Mouse (Mus musculus) adrenal gland, postnatal 25 days (tissue): ENCODE measurements around the gene Cd72. TPM values are rescaled to one million over a fixed set of nuclear protein-coding genes. Genes with fewer than 3 reads are reported as not detected.
A peak's percentile ranks its signal among the peaks of the same experiment; 100 is the strongest.

Source experiments
- DNase-seq: peaks from one replicate; pipeline ENCODE4 v3.0.0; 2021; ENCODE audit warnings: mixed read lengths
- total RNA-seq: library from RNA; stranded (reverse); gene quantifications from 2 replicates; pipeline ENCODE4 v1.2.3, GENCODE M21; 2021

Gene Cd72
- total RNA-seq, 1 experiment from 2014 or later, result 2.9 TPM

DNA sequence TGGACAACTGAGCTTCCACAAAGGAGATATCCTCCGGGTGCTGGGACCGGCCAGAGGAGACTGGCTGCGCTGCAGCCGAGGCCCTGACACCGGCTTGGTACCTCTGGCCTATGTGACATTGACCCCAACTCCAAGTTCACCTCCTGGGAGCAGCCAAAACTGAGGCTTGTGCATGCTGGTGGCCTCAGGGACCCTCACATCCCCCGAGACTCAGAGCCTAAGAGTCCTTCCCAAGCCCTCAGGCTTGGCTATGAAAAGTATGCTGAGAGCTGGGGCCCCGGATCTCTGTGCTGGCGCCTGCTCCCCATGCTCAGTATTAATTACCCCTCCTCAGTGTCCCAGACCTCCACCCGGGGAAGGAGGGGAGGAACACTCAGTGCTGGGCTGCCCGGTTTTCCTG, 27.9 kb downstream of the Cd72 start:
- no peak for DNase-seq

DNA sequence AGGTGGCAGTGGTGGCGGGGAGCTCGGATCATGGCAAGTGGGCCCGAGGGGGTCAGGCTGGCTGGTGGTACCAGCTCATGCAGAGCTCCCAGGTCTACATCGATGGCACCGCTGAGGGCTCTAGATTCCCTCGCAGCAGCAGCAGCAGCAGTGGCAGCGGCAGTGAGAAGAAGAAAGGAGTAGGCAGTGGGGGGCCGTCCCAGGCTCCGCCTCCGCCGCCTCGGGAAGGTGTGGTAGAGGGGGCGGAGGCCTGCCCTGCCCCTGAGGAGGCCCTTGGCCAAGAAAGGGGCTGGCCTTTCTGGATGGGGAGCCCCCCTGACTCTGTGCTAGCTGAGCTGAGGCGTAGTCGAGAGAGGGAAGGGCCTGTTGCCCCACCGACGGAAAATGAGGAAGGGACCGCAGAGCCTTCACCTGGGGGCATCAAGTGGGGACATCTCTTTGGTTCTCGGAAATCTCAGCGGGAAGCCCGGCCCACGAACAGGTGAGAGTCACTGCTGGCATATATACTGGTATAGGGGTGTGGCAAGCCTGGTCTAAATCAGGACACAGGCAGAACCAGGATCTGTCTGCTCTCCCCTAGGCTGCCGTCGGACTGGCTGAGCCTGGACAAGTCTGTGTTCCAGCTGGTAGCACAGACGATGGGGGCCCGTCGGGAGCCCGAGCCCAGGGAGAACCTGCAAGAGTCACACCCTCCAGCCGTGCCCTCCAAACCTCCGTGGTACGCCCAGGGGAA, 28.6 kb downstream of the Cd72 start:
- no peak for DNase-seq

- DNase-seq, result no peak
Observed at GRCm38 (mm10) chr4:43425197-43425596, 29.2 kb downstream of the Cd72 start.

GRCm38 (mm10) chr4:43424072-43424471, 30.4 kb downstream of the Cd72 start:
- no peak for DNase-seq

DNA sequence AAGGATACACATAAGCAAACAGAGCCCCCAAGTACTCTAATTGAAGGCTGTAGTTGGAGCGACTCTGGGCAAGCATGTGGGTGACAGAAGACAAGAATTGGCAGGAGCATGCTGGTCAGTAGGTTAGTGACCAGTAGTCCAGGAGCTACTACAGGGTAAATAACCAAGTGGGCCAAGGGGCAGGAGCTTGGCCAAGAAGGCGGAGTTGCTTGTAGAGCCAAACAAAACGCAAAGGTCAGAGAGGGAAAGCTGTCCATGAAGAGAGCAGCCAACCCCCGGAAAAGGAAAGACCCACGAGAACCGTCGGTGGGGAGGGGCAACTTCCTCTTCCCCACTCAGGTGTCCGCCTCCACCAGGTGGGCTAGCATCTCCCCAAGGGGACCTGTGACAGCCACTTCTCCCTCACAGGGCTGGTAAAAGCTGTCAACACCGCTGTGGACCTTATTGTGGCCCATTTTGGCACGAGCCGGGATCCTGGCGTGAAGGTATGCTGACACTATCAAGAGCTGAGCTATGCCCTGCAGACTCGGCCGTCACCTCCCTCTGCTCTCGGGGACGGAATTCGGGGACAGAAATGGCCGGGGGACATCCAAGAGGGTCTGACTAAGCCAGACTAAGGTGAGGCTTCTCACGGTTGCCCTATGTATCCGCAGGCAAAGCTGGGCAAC, 31.0 kb downstream of the Cd72 start:
- no peak for DNase-seq

DNA sequence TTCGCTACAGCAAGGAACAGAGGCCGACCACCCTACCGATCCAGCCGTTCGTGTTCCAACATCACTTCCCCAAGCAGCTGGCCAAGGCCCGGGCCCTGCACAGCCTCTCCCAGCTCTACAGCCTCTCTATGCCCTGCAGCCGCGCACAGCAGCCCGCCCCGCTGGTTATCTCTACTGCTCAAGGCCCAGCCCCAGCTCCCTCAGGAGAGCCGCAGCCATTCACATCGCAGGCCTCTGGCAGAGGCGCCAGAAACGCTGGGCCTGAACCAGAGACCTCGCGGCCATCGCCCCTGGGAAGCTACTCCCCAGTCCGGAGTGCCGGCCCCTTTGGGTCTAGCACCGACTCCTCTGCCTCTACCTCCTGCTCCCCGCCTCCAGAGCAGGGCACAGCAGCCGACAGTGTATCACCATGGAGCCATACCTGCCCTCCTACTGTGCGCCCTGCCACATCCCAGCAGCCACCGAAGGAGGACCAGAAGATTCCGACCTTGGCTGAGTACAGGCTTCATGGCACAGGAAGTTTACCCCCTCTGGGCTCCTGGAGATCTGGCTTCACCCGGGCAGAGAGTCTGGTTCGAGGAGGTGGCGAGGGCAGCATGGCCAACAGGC, 32.7 kb downstream of the Cd72 start:
- DNase-seq, result no peak

GRCm38 (mm10) chr4:43420305-43420704, 34.1 kb downstream of the Cd72 start:
- peak; percentile 74 for DNase-seq

DNA sequence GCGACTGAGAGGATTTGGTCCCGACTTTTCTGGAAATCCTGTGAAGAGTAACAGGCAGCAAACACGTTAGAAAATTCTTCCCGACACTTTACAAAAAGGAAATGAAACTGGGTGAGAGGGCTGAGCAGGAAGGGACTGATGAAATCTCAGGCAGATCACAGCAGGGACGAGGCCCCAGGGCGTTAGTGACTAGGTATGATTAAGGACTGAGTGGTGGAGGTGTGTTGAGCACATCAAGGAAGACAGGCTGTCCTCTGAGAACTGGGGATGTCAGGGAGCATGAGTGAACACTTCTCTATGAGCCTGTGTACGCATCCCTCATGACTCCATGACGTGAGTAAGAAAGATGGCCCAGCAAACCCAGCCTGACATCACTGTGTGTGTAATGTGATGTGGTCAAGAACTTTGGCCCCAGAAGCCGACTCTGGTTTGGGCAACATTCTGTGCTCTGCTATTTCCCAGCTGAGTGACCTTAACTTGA, 34.6 kb downstream of the Cd72 start:
- DNase-seq, result no peak

GRCm38 (mm10) chr4:43418973-43419656, 35.3 kb downstream of the Cd72 start:
- peak; percentile 53 for DNase-seq

- DNase-seq, result no peak
Observed at GRCm38 (mm10) chr4:43418450-43418849, 36.0 kb downstream of the Cd72 start.

- no peak for DNase-seq
Observed at GRCm38 (mm10) chr4:43417269-43418062, 37.0 kb downstream of the Cd72 start.

DNA sequence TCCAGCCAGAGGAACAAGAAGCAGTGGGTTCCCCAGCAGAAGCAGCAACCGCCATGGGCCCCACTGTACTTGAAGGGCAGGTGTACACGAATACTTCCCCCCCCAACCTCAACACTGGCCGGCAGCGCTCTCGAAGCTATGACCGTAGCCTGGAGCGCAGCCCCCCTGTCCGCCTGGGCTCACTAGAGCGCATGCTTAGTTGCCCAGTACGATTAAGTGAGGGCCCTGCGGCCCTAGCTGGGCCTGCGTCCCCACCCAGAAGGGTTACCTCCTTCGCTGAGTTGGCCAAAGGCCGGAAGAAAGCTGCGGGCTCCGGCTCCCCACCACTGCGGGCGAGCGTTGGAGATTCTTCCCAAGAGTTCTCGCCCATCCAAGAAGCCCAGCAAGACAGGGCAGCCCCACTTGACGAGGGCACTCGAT, 38.3 kb downstream of the Cd72 start:
- no peak for DNase-seq

GRCm38 (mm10) chr4:43415221-43416070, 39.0 kb downstream of the Cd72 start:
- no peak for DNase-seq

- no peak for DNase-seq
Observed at GRCm38 (mm10) chr4:43414761-43415160, 39.7 kb downstream of the Cd72 start.

DNA sequence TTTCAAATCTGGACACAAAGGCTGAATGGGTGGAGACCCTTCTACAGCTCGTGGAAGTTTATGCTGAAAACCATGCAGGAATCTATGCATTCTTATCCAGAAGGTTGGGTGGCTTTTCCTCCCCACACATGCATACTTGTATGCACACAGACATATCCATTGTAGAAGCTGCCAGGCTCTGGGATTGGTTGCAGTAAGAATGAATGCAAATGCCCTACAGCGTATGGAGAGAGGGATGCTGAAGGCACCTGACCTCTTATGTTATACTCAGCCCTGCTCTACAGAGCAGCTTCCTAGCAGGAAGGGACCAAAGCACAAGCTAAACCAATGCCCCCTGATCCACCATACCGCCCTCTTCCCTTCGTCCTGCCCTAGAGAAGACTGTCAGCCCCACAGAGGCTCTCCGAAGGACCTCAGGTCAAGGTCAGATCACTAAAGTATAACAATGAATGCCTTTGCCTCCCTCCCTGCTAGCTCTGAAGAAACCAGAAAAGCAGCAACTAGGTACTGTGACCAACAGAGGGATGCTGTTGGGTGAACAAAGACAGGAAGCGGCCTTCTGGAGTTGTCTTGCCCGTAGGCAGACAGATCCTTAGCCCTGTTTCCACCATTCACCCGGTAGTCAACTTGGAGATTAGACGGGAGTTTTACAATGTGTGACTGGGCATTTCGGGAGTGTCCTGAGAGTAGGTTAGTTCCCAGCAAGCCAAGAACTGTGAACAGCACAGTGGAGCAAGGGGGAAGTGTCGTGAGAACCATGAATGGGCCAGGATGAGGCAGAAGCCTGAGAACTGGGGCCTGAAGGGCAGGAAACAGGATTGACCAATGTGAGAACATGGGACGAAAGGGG, 47.1 kb downstream of the Cd72 start:
- DNase-seq, result no peak

DNA sequence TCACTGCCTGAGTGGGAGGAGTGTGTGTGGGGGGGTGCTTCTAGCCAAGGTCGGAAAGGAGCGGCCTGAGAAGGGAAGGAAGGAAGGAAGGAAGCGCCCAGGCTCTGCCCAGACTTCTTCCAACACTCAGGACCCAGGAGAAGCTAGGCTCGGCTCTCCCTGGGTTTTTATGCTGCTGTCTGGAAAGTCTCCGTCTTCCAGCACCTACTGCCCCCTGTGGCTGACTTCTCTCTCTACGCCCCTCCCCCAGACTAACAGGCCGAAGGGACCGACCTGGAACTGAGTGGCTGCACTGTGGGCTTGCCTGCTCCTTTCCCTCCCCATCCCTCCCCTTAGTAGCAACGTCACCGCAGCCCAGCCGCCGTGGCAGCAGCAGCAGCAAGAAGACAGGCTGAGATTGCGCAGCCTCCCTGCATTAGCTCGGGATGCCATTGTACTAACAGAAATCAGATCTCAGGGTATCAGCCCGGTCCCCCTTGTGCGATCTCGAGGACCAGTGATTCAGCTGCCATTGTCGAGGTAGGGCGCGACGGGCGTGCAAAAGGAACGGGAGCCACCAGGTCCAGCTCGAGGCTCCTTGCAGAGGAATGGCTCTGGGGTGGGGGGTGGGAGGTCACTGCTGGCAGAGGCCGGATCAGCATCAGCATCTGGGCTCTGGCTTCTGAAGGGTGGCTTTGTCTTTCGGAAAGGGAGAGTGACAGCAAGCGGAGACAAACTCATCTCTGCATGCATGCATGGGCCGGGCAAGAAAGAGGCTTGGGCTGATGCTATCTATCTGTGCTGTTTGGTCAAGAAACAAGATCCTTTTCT, 48.1 kb downstream of the Cd72 start:
- peak; percentile 73 for DNase-seq

- no peak for DNase-seq
Observed at GRCm38 (mm10) chr4:43404697-43405096, 49.7 kb downstream of the Cd72 start.

- DNase-seq, result peak; percentile 40
Observed at GRCm38 (mm10) chr4:43402212-43402611, 52.2 kb downstream of the Cd72 start.

- no peak for DNase-seq
Observed at GRCm38 (mm10) chr4:43401486-43401885, 52.9 kb downstream of the Cd72 start.
